In the genomic region with DNA sequence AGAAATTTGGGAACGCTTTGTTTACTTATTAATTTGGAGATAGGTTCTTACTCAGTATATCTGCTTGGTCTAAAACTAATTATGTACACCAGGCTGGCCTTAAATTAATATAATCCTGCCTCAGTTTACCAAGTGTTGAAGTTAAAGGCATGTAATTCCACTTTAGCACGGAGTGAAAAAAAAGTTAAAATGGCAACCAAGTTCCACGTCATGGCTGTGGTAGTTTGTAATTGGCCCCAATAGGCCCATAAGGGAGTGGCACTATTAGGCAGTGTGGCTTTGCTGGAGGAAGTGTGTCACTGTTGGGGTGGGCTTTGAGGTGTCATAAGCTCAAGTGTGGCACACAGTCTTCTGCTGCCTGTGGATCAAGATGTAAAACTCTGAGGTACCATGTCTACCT, we compare ENCODE assay signal across 8 mouse cellular contexts. TPM values are rescaled to one million over a fixed set of nuclear protein-coding genes. Genes with fewer than 3 reads are reported as not detected.
DNase-seq lines count a peak whose midpoint lies in the region; ATAC-seq and TF ChIP-seq lines count a peak whose summit lies in the region.

No protein-coding gene starts in this region.

- H3K36me3 ChIP-seq in hindbrain, embryonic 14.5 days (replicated peaks; ENCODE audit: control insufficient read depth, insufficient read depth) = no peaks in the 10 kb centered on the region
- no peaks in the 10 kb centered on the region; the same call in 1 of the 2 replicates for H3K36me3 ChIP-seq in midbrain, embryonic 12.5 days

- peaks cover 2% of the 10 kb centered on the region for H3K4me1 ChIP-seq in bone marrow, adult 2 months (ENCODE audit: control insufficient read depth, insufficient read depth, low read length)
- peaks cover 11% of the 10 kb centered on the region for H3K4me1 ChIP-seq in hindbrain, embryonic 14.5 days (replicated peaks; ENCODE audit: control insufficient read depth, insufficient read depth, low read length)
- peaks cover 11% of the 10 kb centered on the region for H3K4me1 ChIP-seq in midbrain, embryonic 12.5 days

- TF ChIP-seq CTCF in layer of hippocampus, adult 2 months (conservative IDR thresholded peaks at IDR 0.05) = no peak
- TF ChIP-seq CTCF in bone marrow, adult 2 months (IDR thresholded peaks at IDR 0.05; ENCODE audit: control insufficient read depth, insufficient read depth, low read length) = no peak

- peak overlapping the region; percentile 88 for H3K9ac ChIP-seq in hindbrain, embryonic 14.5 days
- H3K9ac ChIP-seq in midbrain, embryonic 12.5 days (replicated peaks) = peak overlapping the region; percentile 90

- H3K9me3 ChIP-seq in hindbrain, embryonic 14.5 days (ENCODE audit: control insufficient read depth, low read length) = no peaks in the 10 kb centered on the region
- no peaks in the 10 kb centered on the region for H3K9me3 ChIP-seq in midbrain, embryonic 12.5 days

- no peak for DNase-seq in layer of hippocampus, adult 2 months (ENCODE audit: low spot score in 2 of 2)
- no peak for DNase-seq in layer of hippocampus, adult 11-12 months (ENCODE audit: low spot score)
- no peak for DNase-seq in hindbrain, embryonic 14.5 days (ENCODE audit: low spot score)
- DNase-seq in frontal cortex, postnatal 14 days (ENCODE audit: low spot score in 2 of 2) = no peak
- no peak for DNase-seq in layer of hippocampus, adult 8-10 months (ENCODE audit: low spot score in 2 of 2)

- peak overlapping the region; percentile 88 for H3K4me3 ChIP-seq in layer of hippocampus, adult 2 months
- H3K4me3 ChIP-seq in bone marrow, adult 2 months (replicated peaks; ENCODE audit: control insufficient read depth, low read depth, low read length) = peak overlapping the region; percentile 43
- H3K4me3 ChIP-seq in hindbrain, embryonic 14.5 days (replicated peaks; ENCODE audit: low read length) = peak overlapping the region; percentile 84
- H3K4me3 ChIP-seq in midbrain, embryonic 12.5 days = peak overlapping the region; percentile 87

- no peaks in the 10 kb centered on the region for H3K27me3 ChIP-seq in hindbrain, embryonic 14.5 days (ENCODE audit: control insufficient read depth, insufficient read depth, low read length)
- no peaks in the 10 kb centered on the region for H3K27me3 ChIP-seq in midbrain, embryonic 12.5 days

- ATAC-seq in hindbrain, embryonic 14.5 days (ENCODE audit: low FRiP score) = no peak
- ATAC-seq in midbrain, embryonic 12.5 days (ENCODE audit: low FRiP score, low read depth) = no peak
- ATAC-seq in frontal cortex, adult (ENCODE audit: low TSS enrichment) = no peak

- peak overlapping the region; percentile 84 for H3K27ac ChIP-seq in layer of hippocampus, adult 2 months
- H3K27ac ChIP-seq in bone marrow, adult 2 months (ENCODE audit: control insufficient read depth, insufficient read depth, low read depth, low read length, poor library complexity) = no peak overlapping the region
- H3K27ac ChIP-seq in hindbrain, embryonic 14.5 days = no peak overlapping the region
- no peak overlapping the region for H3K27ac ChIP-seq in midbrain, embryonic 12.5 days (replicated peaks)

- TF ChIP-seq POLR2A in bone marrow, adult 2 months (IDR thresholded peaks at IDR 0.05; ENCODE audit: borderline replicate concordance, control insufficient read depth, low read depth, low read length) = no peak

- H3K4me2 ChIP-seq in hindbrain, embryonic 14.5 days (replicated peaks) = peak overlapping the region; percentile 82
- H3K4me2 ChIP-seq in midbrain, embryonic 12.5 days (replicated peaks) = peak overlapping the region; percentile 69

- 41% methylated on average over 3 of the region's 3 CpGs for WGBS in bone marrow, adult 2 months
- 50% methylated on average over 3 of the region's 3 CpGs for WGBS in hindbrain, embryonic 14.5 days
- 56% methylated on average over 3 of the region's 3 CpGs for WGBS in midbrain, embryonic 12.5 days

RNA-seq across cellular contexts. Expression of a gene that starts 1.0 kb away (rescaled TPM):
- 100 to 1,000 TPM; 110 to 120 TPM for total RNA-seq in layer of hippocampus, adult 2 months (2021)
- 43.3 and 70.8 TPM in 2 replicates for polyA plus RNA-seq in bone marrow, adult 2 months (2011; ENCODE audit: insufficient read depth, insufficient read length, low replicate concordance, missing spikeins)
- polyA plus RNA-seq in hindbrain, embryonic 14.5 days (2014; fragmentation: Nextera tagmentation; extraction: Ambion mirVana) = 210 and 215 TPM in 2 replicates
- 228 and 232 TPM in 2 replicates for polyA plus RNA-seq in midbrain, embryonic 12.5 days (2016; fragmentation: Nextera tagmentation; extraction: Ambion mirVana)
- 100 to 1,000 TPM; 108 to 117 (median 111) TPM for total RNA-seq in layer of hippocampus, adult 8-10 months (2022)
